In genomic region chr7:127129638-127130037, GRCm38 (mm10) we compare ENCODE assay signal across 8 mouse cellular contexts. TPM values are rescaled to one million over a fixed set of nuclear protein-coding genes. Genes with fewer than 3 reads are reported as not detected.
DNase-seq lines count a peak whose midpoint lies in the region; ATAC-seq and TF ChIP-seq lines count a peak whose summit lies in the region.
"Had no signal": no experiment of that assay in that cellular context is flagged by ENCODE, and none has a peak within 500 bp of the region (broad histone marks: within the 10 kb centered on the region; RNA-seq: fewer than 3 reads in every experiment).

No protein-coding gene starts in this region.

- no peak overlapping the region for H3K4me3 ChIP-seq in G1E (ENCODE audit: low read depth, low read length)
- no peak overlapping the region for H3K4me3 ChIP-seq in lung, postnatal 0 days (ENCODE audit: low read depth, low read length)
- H3K4me3 ChIP-seq: heart, embryonic 15.5 days had no signal

- peak; percentile 45; the same call in 1 of the 2 replicates for ATAC-seq in G1E (ENCODE audit: extremely low read depth, insufficient number of reproducible peaks, low FRiP score, poor library complexity, severe bottlenecking)
- peak; percentile 70 for ATAC-seq in lung, postnatal 0 days

- WGBS in lung, postnatal 0 days: 3% methylated on average over 4 of the region's 4 CpGs

- H3K9ac ChIP-seq in lung, postnatal 0 days (replicated peaks; ENCODE audit: low read depth): no peak overlapping the region
- H3K9ac ChIP-seq: heart, embryonic 15.5 days had no signal

- H3K27me3 ChIP-seq in G1E (ENCODE audit: insufficient read depth, low read length): no peaks in the 10 kb centered on the region
- H3K27me3 ChIP-seq in lung, postnatal 0 days (replicated peaks; ENCODE audit: insufficient read depth, low read length): no peaks in the 10 kb centered on the region

- TF ChIP-seq EP300 in lung, postnatal 0 days (IDR thresholded peaks at IDR 0.05): no peak

- peaks cover 83% of the 10 kb centered on the region for H3K36me3 ChIP-seq in G1E (replicated peaks)
- no peaks in the 10 kb centered on the region for H3K36me3 ChIP-seq in lung, postnatal 0 days (ENCODE audit: insufficient read depth, low read length)
- H3K36me3 ChIP-seq: heart, embryonic 15.5 days had no signal

- TF ChIP-seq CTCF in G1E (IDR thresholded peaks at IDR 0.05; ENCODE audit: low read depth, low read length): peak; percentile 42; the same call in 1 of the 2 replicates
- TF ChIP-seq CTCF in brain, embryonic 14.5 days (IDR thresholded peaks at IDR 0.05; ENCODE audit: borderline replicate concordance, extremely low read depth, insufficient read depth, insufficient read length): peak; percentile 65; the same call in 1 of the 2 replicates
- TF ChIP-seq CTCF in lung, postnatal 0 days (IDR thresholded peaks at IDR 0.05): peak; percentile 75

- peak; percentile 72 for DNase-seq in layer of hippocampus, adult 11-12 months (ENCODE audit: low spot score)
- no peak for DNase-seq in layer of hippocampus, postnatal 25 days (ENCODE audit: extremely low spot score in 1 of 2, low spot score in 1 of 2)
- no peak for DNase-seq in G1E (ENCODE audit: low spot score)
- DNase-seq in brain, embryonic 14.5 days (ENCODE audit: low read depth): peak; percentile 75
- DNase-seq in kidney, adult 8-10 months: peak; percentile 31 to 53
- DNase-seq in lung, postnatal 0 days (ENCODE audit: low spot score): peak; percentile 85
- DNase-seq in ovary, adult 18-20 months (ENCODE audit: low spot score): no peak

- TF ChIP-seq POLR2A in brain, embryonic 14.5 days (IDR thresholded peaks at IDR 0.05; ENCODE audit: borderline replicate concordance, extremely low read depth, insufficient read depth, insufficient read length, poor library complexity, severe bottlenecking): no peak

- no peak overlapping the region for H3K27ac ChIP-seq in lung, postnatal 0 days (ENCODE audit: low read length)
- H3K27ac ChIP-seq: heart, embryonic 15.5 days had no signal

- peaks cover 56% of the 10 kb centered on the region for H3K4me1 ChIP-seq in G1E (ENCODE audit: insufficient read depth, low read depth, low read length)
- H3K4me1 ChIP-seq in lung, postnatal 0 days (ENCODE audit: insufficient read depth, low read depth, low read length): no peaks in the 10 kb centered on the region
- H3K4me1 ChIP-seq: heart, embryonic 15.5 days had no signal

- peaks cover 2% of the 10 kb centered on the region for H3K9me3 ChIP-seq in G1E (replicated peaks)
- H3K9me3 ChIP-seq in lung, postnatal 0 days (ENCODE audit: low read length): no peaks in the 10 kb centered on the region
- H3K9me3 ChIP-seq: heart, embryonic 15.5 days had no signal

- H3K4me2 ChIP-seq in lung, postnatal 0 days (replicated peaks; ENCODE audit: low read depth, low read length): no peak overlapping the region
- H3K4me2 ChIP-seq: heart, embryonic 15.5 days had no signal

RNA-seq across cellular contexts. Expression of gene Qprt, which starts 7.6 kb away (rescaled TPM):
- under 1 TPM; 0.30 to 0.35 TPM for total RNA-seq in layer of hippocampus, postnatal 25 days (2021)
- total RNA-seq in G1E (2014; fragmentation: Nextera tagmentation): 4.5 and 8.0 TPM in 2 replicates
- 2.0 and 3.7 TPM in 2 replicates for total RNA-seq in G1E (2017)
- polyA plus RNA-seq in G1E (2012): 1.2 and 1.9 TPM in 2 replicates
- 0.75 and 0.76 TPM in 2 replicates for polyA plus RNA-seq in brain, embryonic 14.5 days (2012; rRNA removed)
- 0.14 and 0.21 TPM in 2 replicates for polyA plus RNA-seq in lung, postnatal 0 days (2015; fragmentation: Nextera tagmentation; extraction: Ambion mirVana)

RNA-seq across cellular contexts. Expression of gene Spn, which starts 8.0 kb away (rescaled TPM):
- under 1 TPM; 0.28 to 0.42 TPM for total RNA-seq in layer of hippocampus, postnatal 25 days (2021)
- total RNA-seq in G1E (2014; fragmentation: Nextera tagmentation) (52.8 and 55.4 TPM in 2 replicates), G1E (2017) (251 and 278 TPM in 2 replicates)
- polyA plus RNA-seq in G1E (2012): 81.4 and 90.2 TPM in 2 replicates
- 0.09 and 0.10 TPM in 2 replicates for polyA plus RNA-seq in brain, embryonic 14.5 days (2012; rRNA removed)
- polyA plus RNA-seq in lung, postnatal 0 days (2015; fragmentation: Nextera tagmentation; extraction: Ambion mirVana): 0.73 and 0.83 TPM in 2 replicates

RNA-seq across cellular contexts. Expression of gene AI467606, which starts 38.5 kb away (rescaled TPM):
- 1 to 10 TPM; 1.2 to 1.5 TPM for total RNA-seq in layer of hippocampus, postnatal 25 days (2021)
- total RNA-seq in G1E (2014; fragmentation: Nextera tagmentation) (39.5 and 42.1 TPM in 2 replicates), G1E (2017) (42.2 and 50.8 TPM in 2 replicates)
- polyA plus RNA-seq in G1E (2012): 134 and 143 TPM in 2 replicates
- polyA plus RNA-seq in brain, embryonic 14.5 days (2012; rRNA removed): 1.5 and 2.1 TPM in 2 replicates
- 14.6 and 16.0 TPM in 2 replicates for polyA plus RNA-seq in lung, postnatal 0 days (2015; fragmentation: Nextera tagmentation; extraction: Ambion mirVana)

RNA-seq across cellular contexts. Expression of gene Zg16, which starts 42.5 kb away (rescaled TPM):
- total RNA-seq in layer of hippocampus, postnatal 25 days (2021): not detected
- total RNA-seq in G1E (2014; fragmentation: Nextera tagmentation) (2.9 TPM in 1 of 2 replicates, not detected in the other), G1E (2017) (0.17 TPM in 1 of 2 replicates, not detected in the other)
- polyA plus RNA-seq in G1E (2012): not detected in 2 replicates
- polyA plus RNA-seq in brain, embryonic 14.5 days (2012; rRNA removed): 0.21 TPM in 1 of 2 replicates, not detected in the other
- 0.20 and 0.30 TPM in 2 replicates for polyA plus RNA-seq in lung, postnatal 0 days (2015; fragmentation: Nextera tagmentation; extraction: Ambion mirVana)
- polyA plus RNA-seq: heart, embryonic 15.5 days had no signal

Comparison
In these comparisons a context has a peak if more than half of its experiments do, and no peak if none do; other contexts are left out.
1. DNase-seq: peak in layer of hippocampus, adult 11-12 months (single experiment), brain, embryonic 14.5 days (single experiment), kidney, adult 8-10 months (2 of 2) and lung, postnatal 0 days (single experiment); none in layer of hippocampus, postnatal 25 days (0 of 2), G1E (single experiment) and ovary, adult 18-20 months (single experiment).
2. RNA of gene Spn, which starts 8.0 kb away (polyA plus RNA-seq): 81.4 to 90.2 TPM in G1E; 0.73 to 0.83 TPM in lung, postnatal 0 days and 0.09 to 0.10 TPM in brain, embryonic 14.5 days; every median in the first group is over 10 times any median in the second.
3. Peak in every context shown above with its lines, with median percentiles within 50 percentile points of each other: CTCF ChIP-seq.